Mouse (Mus musculus): ENCODE results near the gene Zfp706.

DNA sequence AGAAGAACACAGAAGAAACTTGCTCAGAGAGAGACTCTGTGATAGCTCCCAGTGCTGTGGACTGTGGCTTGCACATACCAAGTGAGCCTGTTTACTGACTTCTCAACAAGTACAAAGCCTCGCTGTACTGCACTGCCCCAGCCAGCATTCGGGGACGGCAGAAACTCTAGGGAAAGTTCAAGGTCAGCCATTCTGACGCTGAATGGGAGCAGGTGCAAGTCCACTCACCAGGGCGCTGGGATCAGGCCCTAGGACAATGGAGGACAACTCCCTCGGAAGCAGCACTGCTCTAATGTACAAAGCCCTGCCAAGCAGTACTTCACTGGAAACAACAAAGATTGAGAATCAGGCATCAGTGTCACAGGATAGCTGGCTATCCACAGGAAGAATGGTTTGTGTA, 16.2 kb downstream of the Zfp706 start:
- TF ChIP-seq CTCF (IDR thresholded peaks at IDR 0.05; ENCODE audit: low read depth), result no peak
- TF ChIP-seq EP300 (IDR thresholded peaks at IDR 0.05; ENCODE audit: low read depth), result no peak

All from heart, postnatal 0 days (tissue).